Mouse (Mus musculus): Measurements from ENCODE around the gene Ccdc38. TPM values are rescaled to one million over a fixed set of nuclear protein-coding genes. Genes with fewer than 3 reads are reported as not detected.

Ccdc38 gene
- total and polyA plus RNA-seq, 3 experiments = not detected

- 62% methylated on average over 4 of the region's 4 CpGs for WGBS
These were observed 19.4 kb upstream of the Ccdc38 start for GRCm38 (mm10) chr10:93520994-93521393.

GRCm38 (mm10) chr10:93525329-93525728, 15.1 kb upstream of the Ccdc38 start:
- TF ChIP-seq POLR2A (IDR thresholded peaks at IDR 0.05; ENCODE audit: insufficient read depth, low read depth, low read length) (no peak), CTCF (IDR thresholded peaks at IDR 0.05) (no peak), EP300 (IDR thresholded peaks at IDR 0.05; ENCODE audit: insufficient read depth, low read depth, low read length) (no peak)

More at GRCm38 (mm10) chr10:93520994-93521393, 19.4 kb upstream of the Ccdc38 start:
- no peaks in the 10 kb centered on the region for H3K4me1 ChIP-seq (ENCODE audit: control insufficient read depth, insufficient read depth, low read length)
- TF ChIP-seq POLR2A (IDR thresholded peaks at IDR 0.05; ENCODE audit: insufficient read depth, low read depth, low read length) = no peak
- TF ChIP-seq CTCF (IDR thresholded peaks at IDR 0.05) = no peak
- TF ChIP-seq EP300 (IDR thresholded peaks at IDR 0.05; ENCODE audit: insufficient read depth, low read depth, low read length) = no peak
- H3K79me2 ChIP-seq (replicated peaks; ENCODE audit: control insufficient read depth, insufficient read depth, low read length) = no peaks in the 10 kb centered on the region
- H3K4me3 ChIP-seq = no peak overlapping the region
- H3K36me3 ChIP-seq (ENCODE audit: control insufficient read depth, insufficient read depth, low read length) = no peaks in the 10 kb centered on the region
- DNase-seq = no peak
- intact Hi-C loops (cut with DNase I) = no loop called here
- no peaks in the 10 kb centered on the region for H3K27me3 ChIP-seq (ENCODE audit: control insufficient read depth, insufficient read depth, low read length)
- H3K9ac ChIP-seq (ENCODE audit: low read depth, low read length) = no peak overlapping the region
- no peak overlapping the region for H3K27ac ChIP-seq

GRCm38 (mm10) chr10:93538287-93538686, 2.1 kb upstream of the Ccdc38 start:
- H3K4me3 ChIP-seq = no peak overlapping the region
- H3K9ac ChIP-seq (ENCODE audit: low read depth, low read length) = no peak overlapping the region
- no peak for DNase-seq
- peaks cover 3% of the 10 kb centered on the region for H3K4me1 ChIP-seq (ENCODE audit: control insufficient read depth, insufficient read depth, low read length)
- H3K79me2 ChIP-seq (replicated peaks; ENCODE audit: control insufficient read depth, insufficient read depth, low read length) = no peaks in the 10 kb centered on the region
- 98% methylated on average over 2 of the region's 2 CpGs for WGBS
- no peak overlapping the region for H3K27ac ChIP-seq
- intact Hi-C loops (cut with DNase I) = no loop called here
- TF ChIP-seq POLR2A (IDR thresholded peaks at IDR 0.05; ENCODE audit: insufficient read depth, low read depth, low read length) (no peak), CTCF (IDR thresholded peaks at IDR 0.05) (no peak), EP300 (IDR thresholded peaks at IDR 0.05; ENCODE audit: insufficient read depth, low read depth, low read length) (no peak)
- no peaks in the 10 kb centered on the region for H3K27me3 ChIP-seq (ENCODE audit: control insufficient read depth, insufficient read depth, low read length)
- H3K36me3 ChIP-seq (ENCODE audit: control insufficient read depth, insufficient read depth, low read length) = no peaks in the 10 kb centered on the region

More at GRCm38 (mm10) chr10:93525329-93525728, 15.1 kb upstream of the Ccdc38 start:
- Histone ChIP-seq H3K36me3 (ENCODE audit: control insufficient read depth, insufficient read depth, low read length) (no peaks in the 10 kb centered on the region), H3K27ac (no peak overlapping the region), H3K9ac (ENCODE audit: low read depth, low read length) (no peak overlapping the region), H3K79me2 (replicated peaks; ENCODE audit: control insufficient read depth, insufficient read depth, low read length) (no peaks in the 10 kb centered on the region), H3K27me3 (ENCODE audit: control insufficient read depth, insufficient read depth, low read length) (no peaks in the 10 kb centered on the region), H3K4me1 (ENCODE audit: control insufficient read depth, insufficient read depth, low read length) (no peaks in the 10 kb centered on the region), H3K4me3 (no peak overlapping the region)
- no peak for DNase-seq
- intact Hi-C loops (cut with DNase I) = no loop called here
- WGBS = 92% methylated on average over 1 of the region's 1 CpGs

- no peaks in the 10 kb centered on the region for H3K36me3 ChIP-seq (ENCODE audit: control insufficient read depth, insufficient read depth, low read length)
- H3K79me2 ChIP-seq (replicated peaks; ENCODE audit: control insufficient read depth, insufficient read depth, low read length) = no peaks in the 10 kb centered on the region
- TF ChIP-seq EP300 (IDR thresholded peaks at IDR 0.05; ENCODE audit: insufficient read depth, low read depth, low read length) = no peak
- TF ChIP-seq POLR2A (IDR thresholded peaks at IDR 0.05; ENCODE audit: insufficient read depth, low read depth, low read length) = no peak
- no peak for TF ChIP-seq CTCF (IDR thresholded peaks at IDR 0.05)
- intact Hi-C loops (cut with DNase I) = no loop called here
- no peak for DNase-seq
- no peaks in the 10 kb centered on the region for H3K27me3 ChIP-seq (ENCODE audit: control insufficient read depth, insufficient read depth, low read length)
- H3K4me1 ChIP-seq (ENCODE audit: control insufficient read depth, insufficient read depth, low read length) = peaks cover 3% of the 10 kb centered on the region
- WGBS = 87% methylated on average over 6 of the region's 6 CpGs
- H3K4me3 ChIP-seq = no peak overlapping the region
- no peak overlapping the region for H3K27ac ChIP-seq
- H3K9ac ChIP-seq (ENCODE audit: low read depth, low read length) = no peak overlapping the region
These were observed 1.6 kb upstream of the Ccdc38 start for GRCm38 (mm10) chr10:93538818-93539217.

GRCm38 (mm10) chr10:93539775-93540430, 529 bp upstream of the Ccdc38 start, which contains the start of gene Amdhd1:
Gene Amdhd1, minus strand, starts transcription at chr10:93540033.
- WGBS = under 1% methylated on average over 35 of the region's 35 CpGs
- H3K4me1 ChIP-seq (ENCODE audit: control insufficient read depth, insufficient read depth, low read length) = peaks cover 3% of the 10 kb centered on the region
- peak within 1 kb of the TSS; percentile 64 for H3K9ac ChIP-seq (ENCODE audit: low read depth, low read length)
- DNase-seq = peak; percentile 80 to 87
- no peaks in the 10 kb centered on the region for H3K27me3 ChIP-seq (ENCODE audit: control insufficient read depth, insufficient read depth, low read length)
- intact Hi-C loops (cut with DNase I) = loop anchor here (10.0 kb wide), 1 partner anchor 485 kb away; no protein-coding TSS in a partner anchor
- no peak within 1 kb of the TSS for H3K27ac ChIP-seq
- H3K4me3 ChIP-seq = peak within 1 kb of the TSS; percentile 56
- H3K36me3 ChIP-seq (ENCODE audit: control insufficient read depth, insufficient read depth, low read length) = no peaks in the 10 kb centered on the region
- H3K79me2 ChIP-seq (replicated peaks; ENCODE audit: control insufficient read depth, insufficient read depth, low read length) = no peaks in the 10 kb centered on the region
- no peak for TF ChIP-seq EP300 (IDR thresholded peaks at IDR 0.05; ENCODE audit: insufficient read depth, low read depth, low read length)
- peak; percentile 76 for TF ChIP-seq CTCF (IDR thresholded peaks at IDR 0.05)
- no peak for TF ChIP-seq POLR2A (IDR thresholded peaks at IDR 0.05; ENCODE audit: insufficient read depth, low read depth, low read length)

GRCm38 (mm10) chr10:93541585-93541984, 1.2 kb downstream of the Ccdc38 start:
- peaks cover 3% of the 10 kb centered on the region for H3K4me1 ChIP-seq (ENCODE audit: control insufficient read depth, insufficient read depth, low read length)
- intact Hi-C loops (cut with DNase I) = loop anchor here (10.0 kb wide), 1 partner anchor 487 kb away; no protein-coding TSS in a partner anchor
- no peaks in the 10 kb centered on the region for H3K27me3 ChIP-seq (ENCODE audit: control insufficient read depth, insufficient read depth, low read length)
- TF ChIP-seq POLR2A (IDR thresholded peaks at IDR 0.05; ENCODE audit: insufficient read depth, low read depth, low read length) (no peak), CTCF (IDR thresholded peaks at IDR 0.05) (no peak), EP300 (IDR thresholded peaks at IDR 0.05; ENCODE audit: insufficient read depth, low read depth, low read length) (no peak)
- H3K9ac ChIP-seq (ENCODE audit: low read depth, low read length) = no peak overlapping the region
- DNase-seq = no peak
- no peak overlapping the region for H3K27ac ChIP-seq
- H3K36me3 ChIP-seq (ENCODE audit: control insufficient read depth, insufficient read depth, low read length) = no peaks in the 10 kb centered on the region
- WGBS = 70% methylated on average over 1 of the region's 1 CpGs
- H3K79me2 ChIP-seq (replicated peaks; ENCODE audit: control insufficient read depth, insufficient read depth, low read length) = no peaks in the 10 kb centered on the region
- no peak overlapping the region for H3K4me3 ChIP-seq

All from heart, adult 2 months (tissue).